Mouse (Mus musculus) kidney, adult 2 months (tissue): ENCODE results near the gene Lrrc9. TPM values are rescaled to one million over a fixed set of nuclear protein-coding genes. Genes with fewer than 3 reads are reported as not detected.
A peak's percentile ranks its signal among the peaks of the same experiment; 100 is the strongest.

Source experiments
- DNase-seq: peaks from one replicate; pipeline ENCODE4 v3.0.0; 2021
- H3K27ac ChIP-seq: fragments of 200-500 bp; 2 replicates; pipeline ENCODE4 v1.5.1; 2012; ENCODE audit warnings: low read depth, low read length, control low read depth, inconsistent platforms; ENCODE audit not compliant: insufficient read depth
- H3K27me3 ChIP-seq: fragments of 200-500 bp; replicated peaks from 2 replicates; pipeline ENCODE4 v1.6.1; 2012; ENCODE audit warnings: mild to moderate bottlenecking, moderate library complexity, low read length, inconsistent platforms; ENCODE audit not compliant: control insufficient read depth, insufficient read depth
- H3K36me3 ChIP-seq: fragments of 200-500 bp; 2 replicates; pipeline ENCODE4 v1.6.1; 2012; ENCODE audit warnings: mild to moderate bottlenecking, moderate library complexity, low read length, inconsistent platforms; ENCODE audit not compliant: control insufficient read depth, insufficient read depth
- H3K4me1 ChIP-seq: fragments of 200-500 bp; 2 replicates; pipeline ENCODE4 v1.6.1; 2011; ENCODE audit warnings: low read length; ENCODE audit not compliant: control insufficient read depth, insufficient read depth
- H3K4me3 ChIP-seq: fragments of 200-500 bp; 2 replicates; pipeline ENCODE4 v1.5.1; 2011; ENCODE audit warnings: mild to moderate bottlenecking, low read depth, low read length, control low read depth; ENCODE audit not compliant: insufficient read depth
- CTCF ChIP-seq: fragments of 200-500 bp; conservative IDR thresholded peaks from 2 replicates; pipeline ENCODE4 v1.5.1; 2011; ENCODE audit warnings: low read depth, mild to moderate bottlenecking, control low read depth, low read length, moderate library complexity, mixed read lengths; ENCODE audit not compliant: insufficient read depth, insufficient read length
- POLR2A ChIP-seq: fragments of 200-500 bp; IDR thresholded peaks from one replicate; pipeline ENCODE4 v1.6.1; 2011; ENCODE audit warnings: low read depth, low read length, control low read depth
- WGBS: fragments of 180-500 bp; shearing (Covaris S2); methylation state at CpG from one replicate; pipeline ENCODE4 v1.1.7; 2018; 5-methylcytosine and 5-hydroxymethylcytosine counted together
- polyA plus RNA-seq: library from polyadenylated mRNA; depleted of rRNA; stranded (reverse); fragments of >200 nt; gene quantifications from 2 replicates; pipeline ENCODE4 v1.2.3, GENCODE M21; 2012

Lrrc9 gene
- polyA plus RNA-seq, 1 experiment = not detected

DNA sequence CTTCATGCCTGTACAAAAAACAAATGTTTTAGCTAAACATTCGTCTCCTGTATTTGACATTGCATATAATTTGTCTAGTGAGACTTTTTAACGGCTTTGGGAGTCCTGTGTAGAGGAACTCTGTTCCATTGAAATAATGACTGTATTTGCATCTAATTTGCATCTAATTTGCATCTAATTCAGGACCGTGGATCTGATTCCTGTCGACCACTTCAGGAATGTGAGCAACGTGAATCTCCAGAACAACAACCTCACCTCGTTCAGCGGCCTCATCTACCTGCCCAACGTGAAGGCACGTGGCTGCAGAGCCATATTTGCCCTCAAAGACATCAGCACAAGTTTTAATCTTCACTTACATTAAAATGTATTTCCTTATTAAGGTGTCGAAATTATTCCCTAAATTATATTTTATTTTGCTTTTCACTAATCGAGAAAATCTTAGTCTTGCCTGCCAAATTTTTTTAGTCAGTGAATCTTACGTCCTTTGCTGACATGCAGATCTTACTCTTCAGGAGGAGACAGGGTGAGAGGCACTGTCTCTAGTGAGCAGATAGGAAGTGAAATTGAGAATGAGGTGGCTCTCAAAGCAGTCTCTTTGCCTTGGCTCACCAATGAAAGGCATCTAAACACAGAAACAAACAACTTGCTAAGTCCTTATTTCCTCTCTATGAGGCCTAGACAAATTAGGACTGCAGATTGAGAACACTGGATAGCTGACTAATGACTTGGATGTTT, 55.4 kb downstream of the Lrrc9 start:
- 68% methylated on average over 12 of the region's 12 CpGs for WGBS
- H3K27ac ChIP-seq = no peak overlapping the region
- no peaks in the 10 kb centered on the region for H3K36me3 ChIP-seq
- H3K4me3 ChIP-seq = no peak overlapping the region
- H3K27me3 ChIP-seq = no peaks in the 10 kb centered on the region
- DNase-seq = no peak
- H3K4me1 ChIP-seq = no peaks in the 10 kb centered on the region
- TF ChIP-seq POLR2A (no peak), CTCF (no peak)

DNA sequence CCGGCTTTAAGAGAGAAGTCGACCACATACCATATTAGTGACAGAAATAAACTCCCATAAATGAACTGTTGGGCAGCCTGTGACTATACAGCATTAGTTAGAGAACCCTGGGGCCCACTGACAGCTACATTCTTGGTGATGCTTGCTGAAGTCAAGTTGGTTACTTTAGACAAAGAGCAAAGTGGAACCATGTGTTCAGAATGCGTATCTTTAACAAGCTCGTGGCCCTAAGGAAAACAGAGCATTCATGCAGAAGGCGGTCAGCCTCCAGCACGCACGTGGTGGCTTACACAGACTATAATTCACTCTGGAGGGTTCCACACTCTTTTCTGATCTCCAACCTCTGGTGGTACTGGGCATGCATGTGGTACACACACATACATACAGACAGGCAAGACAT, 67.9 kb downstream of the Lrrc9 start:
- 60% methylated on average over 7 of the region's 7 CpGs for WGBS
- Histone ChIP-seq H3K36me3 (no peaks in the 10 kb centered on the region), H3K27me3 (no peaks in the 10 kb centered on the region)

DNA sequence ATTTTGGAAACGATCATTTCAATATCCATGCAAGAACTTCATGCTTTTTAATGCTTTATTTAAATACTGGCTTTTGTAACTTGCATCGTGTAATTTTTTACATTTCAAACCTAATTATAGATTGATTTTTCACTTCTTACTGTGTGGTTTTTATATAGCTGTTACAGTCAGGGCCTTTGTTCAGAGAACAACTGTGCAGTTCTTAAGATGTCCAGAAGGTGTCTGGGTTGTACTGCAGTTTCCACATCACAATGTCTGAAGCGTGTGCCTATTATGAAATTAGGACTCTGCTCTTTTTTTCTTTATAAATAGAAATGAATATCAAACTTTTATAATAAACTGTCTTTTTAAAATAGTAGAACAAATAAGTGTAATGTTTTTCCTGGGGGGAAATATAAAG, 73.8 kb downstream of the Lrrc9 start:
- Histone ChIP-seq H3K27ac (no peak overlapping the region), H3K27me3 (no peaks in the 10 kb centered on the region), H3K36me3 (no peaks in the 10 kb centered on the region), H3K4me1 (no peaks in the 10 kb centered on the region), H3K4me3 (no peak overlapping the region)
- WGBS = 66% methylated on average over 3 of the region's 3 CpGs
- DNase-seq = peak; percentile 14
- TF ChIP-seq POLR2A (no peak), CTCF (no peak)

More for the DNA sequence above, 67.9 kb downstream of the Lrrc9 start:
- DNase-seq = no peak
- Histone ChIP-seq H3K27ac (no peak overlapping the region), H3K4me3 (no peak overlapping the region), H3K4me1 (no peaks in the 10 kb centered on the region)
- no peak for TF ChIP-seq CTCF
- TF ChIP-seq POLR2A = no peak

DNA sequence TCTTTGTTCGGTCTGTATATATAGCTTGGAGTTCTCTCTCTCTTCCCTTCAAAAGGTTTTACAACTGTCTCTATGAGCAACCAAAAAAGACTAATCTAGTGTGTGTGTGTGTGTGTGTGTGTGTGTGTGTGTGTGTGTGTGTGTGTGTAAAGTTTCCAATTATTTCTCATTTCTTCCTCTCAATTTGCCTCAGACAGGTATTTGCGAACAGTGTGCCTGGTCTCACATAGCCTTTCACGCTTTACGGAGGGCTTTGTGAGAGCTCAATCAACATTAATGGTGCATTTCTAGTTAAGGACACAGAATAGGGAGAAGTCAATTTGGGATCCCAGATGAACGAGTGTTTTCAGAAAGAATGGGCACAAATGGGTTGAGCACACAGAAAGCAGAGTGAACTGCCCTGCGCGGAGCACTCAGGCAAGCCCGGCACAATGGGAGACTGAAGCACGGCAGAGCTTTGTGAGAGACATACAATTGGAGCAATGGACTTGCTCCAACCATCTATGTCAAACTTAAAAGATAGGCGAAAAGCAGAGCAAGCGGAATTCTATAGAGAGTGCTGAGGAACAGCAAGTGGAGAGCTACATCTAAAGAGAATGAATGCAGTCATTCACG, 76.6 kb downstream of the Lrrc9 start:
- no peak for TF ChIP-seq POLR2A
- TF ChIP-seq CTCF = no peak
- H3K4me3 ChIP-seq = no peak overlapping the region
- DNase-seq = no peak
- no peaks in the 10 kb centered on the region for H3K36me3 ChIP-seq
- H3K27me3 ChIP-seq = no peaks in the 10 kb centered on the region
- no peak overlapping the region for H3K27ac ChIP-seq
- H3K4me1 ChIP-seq = no peaks in the 10 kb centered on the region
- WGBS = 87% methylated on average over 12 of the region's 12 CpGs

DNA sequence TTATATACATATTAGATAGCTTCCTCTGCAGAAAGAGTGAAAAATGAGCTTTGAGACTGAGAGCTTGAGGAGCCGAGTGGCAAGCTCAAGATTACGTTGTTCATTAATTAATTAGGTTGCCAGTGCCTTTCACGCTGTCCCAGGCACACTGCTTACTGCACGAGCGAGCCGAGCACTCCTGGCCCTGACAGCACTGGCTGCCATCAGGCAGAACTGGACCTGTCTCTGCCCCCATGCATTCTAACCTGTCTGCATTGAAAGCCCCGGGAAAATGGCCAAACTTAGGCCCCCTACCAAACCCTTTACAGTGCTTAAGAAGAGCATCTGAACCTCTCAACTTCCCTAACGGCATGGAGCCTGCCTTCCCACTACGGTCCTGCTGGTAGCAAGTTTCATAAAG, 77.7 kb downstream of the Lrrc9 start:
- DNase-seq = no peak
- no peaks in the 10 kb centered on the region for H3K27me3 ChIP-seq
- 41% methylated on average over 9 of the region's 9 CpGs for WGBS
- no peaks in the 10 kb centered on the region for H3K36me3 ChIP-seq
- no peak overlapping the region for H3K27ac ChIP-seq
- H3K4me3 ChIP-seq = no peak overlapping the region
- TF ChIP-seq CTCF (no peak), POLR2A (no peak)
- no peaks in the 10 kb centered on the region for H3K4me1 ChIP-seq

DNA sequence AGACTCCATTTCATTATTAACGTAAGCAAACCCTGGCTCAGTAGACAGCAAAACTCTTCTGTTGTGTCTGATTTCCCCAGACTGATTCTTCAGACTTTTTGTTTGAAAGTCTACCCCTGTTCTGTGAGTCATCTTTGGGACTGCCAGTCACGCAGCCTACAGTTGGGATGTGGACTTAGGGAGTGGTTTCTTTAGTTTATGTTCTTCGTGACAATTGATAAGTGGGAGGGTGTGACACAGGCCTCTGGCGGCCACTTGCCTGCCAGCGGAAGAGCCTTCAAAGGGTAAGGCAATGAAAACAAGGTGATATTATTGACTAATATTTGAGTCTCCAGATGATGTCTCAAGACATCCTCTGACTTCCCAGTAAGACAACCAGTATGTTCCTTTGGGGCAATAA, 78.2 kb downstream of the Lrrc9 start:
- Histone ChIP-seq H3K27ac (no peak overlapping the region), H3K36me3 (no peaks in the 10 kb centered on the region), H3K27me3 (no peaks in the 10 kb centered on the region), H3K4me1 (no peaks in the 10 kb centered on the region), H3K4me3 (no peak overlapping the region)
- TF ChIP-seq POLR2A (no peak), CTCF (no peak)
- no peak for DNase-seq
- WGBS = 82% methylated on average over 5 of the region's 5 CpGs

DNA sequence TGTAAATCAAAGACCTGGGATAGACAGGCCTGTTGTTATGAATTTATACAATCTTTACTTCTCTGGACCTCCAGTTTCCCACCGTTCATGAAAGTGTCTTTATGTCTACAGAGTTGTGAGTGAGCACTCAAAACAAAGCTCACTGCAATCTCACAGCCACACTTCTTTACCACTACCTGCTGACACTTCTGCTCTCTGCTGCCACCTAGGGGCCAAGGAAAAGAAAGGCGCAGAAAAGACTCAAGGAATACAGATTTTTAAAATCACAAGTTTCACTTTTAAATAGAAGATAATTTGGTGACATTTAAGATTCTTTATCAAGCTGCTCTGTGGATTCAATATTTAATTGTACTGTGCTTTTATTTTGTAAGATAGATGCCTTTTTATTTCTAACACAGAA, 79.0 kb downstream of the Lrrc9 start:
- peak; percentile 39 for DNase-seq
- H3K36me3 ChIP-seq = no peaks in the 10 kb centered on the region
- 0% methylated on average over 2 of the region's 2 CpGs for WGBS
- no peak for TF ChIP-seq POLR2A
- peak; percentile 87 for TF ChIP-seq CTCF
- no peak overlapping the region for H3K27ac ChIP-seq
- no peaks in the 10 kb centered on the region for H3K4me1 ChIP-seq
- no peaks in the 10 kb centered on the region for H3K27me3 ChIP-seq
- no peak overlapping the region for H3K4me3 ChIP-seq
